In genomic region chr13:84401006-84401405, GRCm38 (mm10) we compare ENCODE assay signal across 19 mouse cellular contexts.
A peak's percentile ranks its signal among the peaks of the same experiment; 100 is the strongest.
DNase-seq lines count a peak whose midpoint lies in the region; ATAC-seq lines count a peak whose summit lies in the region.
"Had no signal": no experiment of that assay in that cellular context is flagged by ENCODE, and none has a peak within 500 bp of the region (broad histone marks: within the 10 kb centered on the region; RNA-seq: fewer than 3 reads in every experiment).

No protein-coding gene starts in this region.

- peak overlapping the region; percentile 56 for H3K27ac ChIP-seq in neural tube, embryonic 13.5 days (replicated peaks)
- H3K27ac ChIP-seq in neural tube, embryonic 15.5 days (replicated peaks): no peak overlapping the region
- H3K27ac ChIP-seq: embryonic facial prominence, embryonic 10.5 days; forebrain, embryonic 13.5 days; intestine, embryonic 15.5 days had no signal

- peaks cover 52% of the 10 kb centered on the region for H3K4me1 ChIP-seq in neural tube, embryonic 13.5 days (replicated peaks)
- H3K4me1 ChIP-seq in neural tube, embryonic 15.5 days: peaks cover 27% of the 10 kb centered on the region
- H3K4me1 ChIP-seq: heart, embryonic 12.5 days; intestine, embryonic 15.5 days had no signal

- intact Hi-C loops in left cerebral cortex, postnatal 4 days (cut with DNase I): no loop called here
- intact Hi-C loops in left cerebral cortex, postnatal 36 days (cut with DNase I): no loop called here

- H3K27me3 ChIP-seq in neural tube, embryonic 13.5 days: no peaks in the 10 kb centered on the region
- no peaks in the 10 kb centered on the region for H3K27me3 ChIP-seq in neural tube, embryonic 15.5 days (replicated peaks)
- H3K27me3 ChIP-seq: CH12.LX; forebrain, embryonic 13.5 days; heart, embryonic 12.5 days; intestine, embryonic 15.5 days; Patski had no signal

- no peak overlapping the region for H3K4me3 ChIP-seq in neural tube, embryonic 13.5 days
- no peak overlapping the region for H3K4me3 ChIP-seq in neural tube, embryonic 15.5 days (replicated peaks)
- H3K4me3 ChIP-seq: embryonic facial prominence, embryonic 10.5 days; forebrain, embryonic 13.5 days; heart, embryonic 12.5 days; hindbrain, embryonic 10.5 days; intestine, embryonic 15.5 days had no signal

- H3K9ac ChIP-seq in neural tube, embryonic 13.5 days: no peak overlapping the region
- no peak overlapping the region for H3K9ac ChIP-seq in neural tube, embryonic 15.5 days (replicated peaks)
- H3K9ac ChIP-seq: forebrain, embryonic 13.5 days; forebrain, postnatal 0 days; heart, embryonic 12.5 days; intestine, embryonic 15.5 days had no signal

- no peak overlapping the region for H3K4me2 ChIP-seq in neural tube, embryonic 13.5 days
- H3K4me2 ChIP-seq in neural tube, embryonic 15.5 days: no peak overlapping the region
- H3K4me2 ChIP-seq: forebrain, embryonic 13.5 days; heart, embryonic 12.5 days; intestine, embryonic 15.5 days had no signal

- ATAC-seq in neural tube, embryonic 13.5 days (ENCODE audit: low read depth): no peak
- no peak for ATAC-seq in neural tube, embryonic 15.5 days (ENCODE audit: low FRiP score)
- ATAC-seq: activated CD4-positive, CD25-positive, alpha-beta regulatory T cell, adult 4 months; forebrain, embryonic 13.5 days; forebrain, postnatal 0 days; intestine, embryonic 15.5 days; Patski had no signal

- DNase-seq in embryo, embryonic 10 days (ENCODE audit: low spot score): peak; percentile 39
- no peak for DNase-seq in embryo, embryonic 9.5 days (ENCODE audit: extremely low spot score)
- DNase-seq in left cerebral cortex, postnatal 4 days: peak; percentile 25
- DNase-seq in left cerebral cortex, postnatal 36 days (ENCODE audit: low spot score in 2 of 2): no peak
- DNase-seq in embryo, embryonic 11 days: peak; percentile 33
- DNase-seq: adrenal gland, postnatal 25 days; cerebellum, adult 9-10 months; forebrain, postnatal 0 days; gastrocnemius, postnatal 25 days had no signal

- H3K36me3 ChIP-seq in neural tube, embryonic 13.5 days: no peaks in the 10 kb centered on the region
- H3K36me3 ChIP-seq in neural tube, embryonic 15.5 days: no peaks in the 10 kb centered on the region
- H3K36me3 ChIP-seq: embryonic facial prominence, embryonic 10.5 days; heart, embryonic 12.5 days; hindbrain, embryonic 10.5 days; intestine, embryonic 15.5 days had no signal

- no peaks in the 10 kb centered on the region for H3K9me3 ChIP-seq in neural tube, embryonic 13.5 days
- H3K9me3 ChIP-seq in neural tube, embryonic 15.5 days (replicated peaks): no peaks in the 10 kb centered on the region
- H3K9me3 ChIP-seq: embryonic facial prominence, embryonic 10.5 days; forebrain, embryonic 13.5 days; heart, embryonic 12.5 days; hindbrain, embryonic 10.5 days; intestine, embryonic 15.5 days had no signal

Comparison
In these comparisons a context has a peak if more than half of its experiments do, and no peak if none do; other contexts are left out.
1. DNase-seq: peak in embryo, embryonic 10 days (single experiment), left cerebral cortex, postnatal 4 days (single experiment) and embryo, embryonic 11 days (single experiment); none in embryo, embryonic 9.5 days (single experiment) and left cerebral cortex, postnatal 36 days (0 of 2).